Mouse (Mus musculus): ENCODE data around the gene Gm10642.
A peak's percentile ranks its signal among the peaks of the same experiment; 100 is the strongest.

The Gm10642 gene

DNA sequence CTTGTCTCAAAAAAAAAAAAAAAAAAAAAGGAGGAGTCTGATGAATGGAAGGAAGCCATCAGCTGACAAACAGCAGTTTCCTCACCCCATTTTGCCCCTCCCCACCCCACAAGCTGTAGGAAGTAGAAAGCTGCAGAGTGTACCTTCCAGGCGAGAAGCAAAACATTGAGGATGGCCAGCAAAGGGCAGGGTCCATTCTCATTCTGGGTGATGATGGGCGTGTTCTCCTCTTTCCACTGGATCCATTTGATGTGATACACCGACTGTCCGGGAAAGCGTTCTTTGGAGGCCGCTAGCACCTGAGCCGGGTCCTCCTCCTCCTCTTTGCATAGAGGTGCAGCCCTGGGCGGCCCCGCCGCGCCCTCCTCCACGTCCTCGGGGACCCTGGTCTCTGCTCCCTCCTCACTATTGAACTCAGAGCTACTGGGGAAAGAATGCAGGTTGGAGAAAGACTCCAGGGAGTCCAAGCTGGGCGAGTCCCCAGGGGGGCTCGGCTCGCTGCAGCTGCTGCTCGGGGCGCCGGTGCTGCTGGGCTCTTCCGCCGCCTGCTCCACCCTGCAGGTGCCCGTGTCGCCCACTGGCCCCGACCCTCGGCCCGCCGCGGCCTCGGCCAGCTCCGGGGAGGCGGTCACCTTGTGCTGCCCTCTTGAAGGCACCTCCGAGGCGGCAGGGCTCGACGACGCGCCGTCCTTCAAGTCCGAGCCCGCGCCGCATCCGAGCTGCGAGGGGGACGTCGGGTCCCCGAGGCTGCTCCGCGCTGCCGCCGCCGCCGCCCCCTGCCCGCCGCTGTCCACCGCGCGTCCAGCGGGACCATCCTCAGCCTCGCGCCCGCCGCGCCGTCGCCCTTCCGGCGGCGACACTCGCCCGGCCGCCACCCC is at the start of gene Gm10642:
Gene Gm10642 (plus strand): TSS at position 122 of the 878 bp plus-strand sequence.
- peak; percentile 30 for DNase-seq (ENCODE audit: low read depth, low spot score)

DNA sequence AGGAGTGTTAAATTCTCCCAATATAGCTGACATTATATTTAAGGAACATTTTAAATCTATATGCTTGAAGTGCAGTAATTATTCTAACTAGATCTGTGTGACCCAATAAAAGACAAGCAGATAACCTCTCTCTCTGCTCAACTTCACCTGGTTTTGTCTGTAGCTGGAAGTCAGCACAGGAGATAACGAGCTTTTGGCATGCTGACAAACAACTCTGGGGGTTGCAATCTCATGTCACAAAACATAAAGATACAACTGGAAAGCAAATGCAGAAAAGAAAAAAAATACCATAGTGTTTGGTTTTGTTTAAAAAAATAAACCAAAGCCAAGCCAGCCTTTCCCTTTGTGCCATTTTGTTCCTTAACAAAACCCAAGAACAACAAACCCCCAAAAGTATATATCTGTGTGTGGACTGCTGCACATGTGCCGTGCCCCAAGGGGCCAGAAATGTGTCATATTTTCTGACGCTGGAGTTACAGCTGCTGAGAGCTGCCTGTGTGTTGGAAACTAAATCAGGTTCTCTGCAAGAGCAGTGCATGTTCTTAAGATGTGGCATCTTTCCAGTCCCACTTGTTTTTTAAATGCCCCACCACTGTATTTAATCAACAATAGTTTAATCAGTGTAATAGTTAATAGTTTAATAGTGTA is 44.9 kb upstream of the Gm10642 start:
- DNase-seq (ENCODE audit: low read depth, low spot score), result no peak

GRCm38 (mm10) chr9:70629711-70630110 is 26.3 kb upstream of the Gm10642 start:
- DNase-seq (ENCODE audit: low read depth, low spot score), result no peak

GRCm38 (mm10) chr9:70631665-70632064 is 24.4 kb upstream of the Gm10642 start:
- peak; percentile 15 for DNase-seq (ENCODE audit: low read depth, low spot score)

- no peak for DNase-seq (ENCODE audit: low read depth, low spot score)
Observed at GRCm38 (mm10) chr9:70636748-70637147, 19.3 kb upstream of the Gm10642 start.

DNA sequence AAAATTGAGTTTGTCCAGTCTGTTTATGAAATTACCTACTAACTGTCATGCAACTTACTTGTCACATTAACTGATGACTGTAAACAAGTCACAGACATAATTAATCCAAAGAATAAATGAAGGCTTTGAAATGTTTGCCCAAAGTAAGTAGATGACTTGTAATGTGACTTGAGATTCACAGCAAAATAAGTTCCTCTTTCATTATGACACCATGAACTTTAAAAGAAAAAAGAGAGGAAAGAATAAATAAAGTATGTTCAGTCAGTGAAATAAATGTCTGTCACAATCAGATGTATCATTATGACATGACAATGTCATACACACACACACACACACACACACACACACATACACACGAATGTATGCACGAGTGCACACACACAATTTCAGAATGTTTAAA is 5.8 kb upstream of the Gm10642 start:
- no peak for DNase-seq (ENCODE audit: low read depth, low spot score)

- no peak for DNase-seq (ENCODE audit: low read depth, low spot score)
Observed at GRCm38 (mm10) chr9:70650994-70651393, 5.1 kb upstream of the Gm10642 start.

GRCm38 (mm10) chr9:70652221-70652620 is 3.8 kb upstream of the Gm10642 start:
- no peak for DNase-seq (ENCODE audit: low read depth, low spot score)

- no peak for DNase-seq (ENCODE audit: low read depth, low spot score)
Observed at GRCm38 (mm10) chr9:70653875-70654274, 2.2 kb upstream of the Gm10642 start.

DNA sequence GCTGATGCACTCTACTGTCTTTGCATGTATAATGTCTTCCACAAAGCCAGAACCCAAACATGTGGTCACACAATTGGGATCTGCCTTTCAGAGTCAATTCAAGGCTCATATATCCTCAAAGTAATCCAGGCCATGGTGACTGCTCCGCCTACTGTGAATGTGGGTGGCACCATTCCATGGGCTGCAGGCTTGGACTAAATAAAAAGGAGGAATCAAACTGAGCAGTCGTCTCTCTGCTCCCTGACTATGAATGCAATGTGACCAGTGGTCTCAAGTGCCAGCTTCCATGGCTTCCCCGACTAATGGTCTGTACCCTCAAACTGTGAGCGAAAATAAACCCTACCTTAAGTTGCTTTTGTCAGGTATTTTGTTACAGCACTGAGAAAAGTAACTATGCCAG is 1.6 kb upstream of the Gm10642 start:
- DNase-seq (ENCODE audit: low read depth, low spot score), result peak; percentile 11

- DNase-seq (ENCODE audit: low read depth, low spot score), result no peak
Observed at GRCm38 (mm10) chr9:70655764-70656129, 304 bp upstream of the Gm10642 start.

- DNase-seq (ENCODE audit: low read depth, low spot score), result peak; percentile 98
Observed at GRCm38 (mm10) chr9:70657013-70657967, 1.2 kb downstream of the Gm10642 start, which contains the start of gene Mindy2. Gene Mindy2, minus strand, starts transcription at chr9:70657174.

DNA sequence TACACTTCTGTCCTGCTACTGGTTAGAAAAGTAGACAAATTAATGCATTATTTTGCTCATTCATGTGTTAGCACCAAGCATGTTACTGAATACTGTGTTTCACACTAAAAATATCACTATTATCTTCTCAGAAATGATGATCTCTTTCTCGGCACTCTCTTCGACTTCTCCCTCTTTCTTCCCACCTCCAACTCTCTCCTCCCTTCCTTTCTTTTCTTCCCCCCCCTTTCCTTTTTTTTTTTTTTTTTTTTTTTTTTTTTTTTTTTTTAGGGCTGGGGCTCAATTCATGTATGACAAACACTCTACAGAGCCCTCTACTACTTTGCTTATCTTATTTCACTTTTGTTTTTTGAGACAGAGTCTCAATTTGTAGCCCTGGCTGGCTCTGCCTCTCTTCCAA is 2.2 kb downstream of the Gm10642 start:
- DNase-seq (ENCODE audit: low read depth, low spot score), result no peak

DNA sequence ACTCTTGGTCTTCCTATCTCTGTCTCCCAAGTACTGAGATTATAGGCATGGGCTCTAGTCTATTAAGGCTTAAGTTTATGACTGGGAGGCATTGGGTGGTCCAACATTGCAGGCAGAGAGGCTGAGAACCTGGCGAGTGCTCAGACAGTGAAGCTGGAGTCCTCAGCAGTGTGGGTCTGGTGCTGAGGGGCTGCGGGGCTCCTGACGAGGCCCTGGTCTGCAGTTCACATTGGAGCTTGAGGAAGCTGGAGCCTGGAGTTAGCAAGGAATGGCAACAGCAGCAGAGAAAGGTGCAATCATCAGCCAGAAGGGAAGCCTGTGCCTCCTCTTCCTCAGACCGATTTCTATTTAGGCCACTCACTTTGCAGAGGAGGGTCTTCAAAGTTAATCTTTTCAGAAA is 8.8 kb downstream of the Gm10642 start:
- DNase-seq (ENCODE audit: low read depth, low spot score), result no peak

DNA sequence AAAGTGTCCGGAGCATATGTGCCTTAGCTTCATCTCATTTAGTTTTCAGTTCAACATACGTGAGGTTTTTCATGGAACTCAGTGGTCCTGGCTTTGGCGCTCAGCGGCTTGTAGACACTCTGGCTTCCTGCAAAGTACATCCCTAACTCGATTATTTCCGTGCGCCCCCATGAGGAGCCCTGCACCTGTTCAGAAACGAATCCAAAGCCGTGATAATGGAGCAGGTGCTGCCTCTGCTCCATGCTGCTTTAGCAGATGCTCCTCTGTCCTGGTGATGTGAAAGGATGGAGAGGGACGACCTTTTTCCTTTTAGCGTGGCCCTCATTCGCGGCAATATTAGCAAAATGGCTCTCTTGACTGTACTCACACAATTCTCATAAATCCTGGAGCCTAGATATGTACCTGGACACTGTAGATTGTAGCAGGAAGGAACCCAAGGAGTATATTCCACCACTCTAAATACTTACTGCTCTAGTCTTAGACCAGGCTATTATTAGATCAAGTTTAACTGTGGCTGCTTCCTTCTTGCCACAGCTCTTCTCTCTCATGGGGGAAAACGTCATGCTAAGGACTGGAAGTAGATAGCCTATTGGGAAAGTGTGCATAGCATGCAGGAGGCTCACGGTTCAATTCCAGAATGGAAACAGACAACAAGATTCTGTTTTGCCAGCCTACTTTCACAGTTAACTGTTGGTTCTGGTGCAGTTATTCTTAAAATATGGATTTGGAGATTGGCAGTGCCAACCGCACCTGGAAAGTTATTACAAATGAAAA is 9.5 kb downstream of the Gm10642 start:
- no peak for DNase-seq (ENCODE audit: low read depth, low spot score)

DNA sequence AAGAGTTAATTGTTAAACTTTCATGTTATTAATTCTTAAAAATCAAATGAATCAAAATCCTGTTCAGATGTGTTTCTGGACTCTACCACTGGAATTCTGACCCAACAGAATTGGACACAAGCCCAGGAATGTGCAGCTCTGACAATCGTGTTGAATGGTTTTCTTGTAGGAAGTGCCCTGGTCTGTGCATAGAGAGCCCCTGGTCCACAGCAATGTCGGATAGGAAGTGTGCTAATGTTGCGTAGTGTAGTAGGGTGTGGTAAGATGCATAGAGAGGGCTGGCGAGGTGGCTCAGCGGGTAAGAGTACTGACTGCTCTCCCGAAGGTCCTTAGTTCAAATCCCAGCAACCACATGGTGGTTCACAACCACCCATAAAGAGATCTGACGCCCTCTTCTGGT is 10.8 kb downstream of the Gm10642 start:
- no peak for DNase-seq (ENCODE audit: low read depth, low spot score)

GRCm38 (mm10) chr9:70668048-70668447 is 12.0 kb downstream of the Gm10642 start:
- DNase-seq (ENCODE audit: low read depth, low spot score), result no peak

DNA sequence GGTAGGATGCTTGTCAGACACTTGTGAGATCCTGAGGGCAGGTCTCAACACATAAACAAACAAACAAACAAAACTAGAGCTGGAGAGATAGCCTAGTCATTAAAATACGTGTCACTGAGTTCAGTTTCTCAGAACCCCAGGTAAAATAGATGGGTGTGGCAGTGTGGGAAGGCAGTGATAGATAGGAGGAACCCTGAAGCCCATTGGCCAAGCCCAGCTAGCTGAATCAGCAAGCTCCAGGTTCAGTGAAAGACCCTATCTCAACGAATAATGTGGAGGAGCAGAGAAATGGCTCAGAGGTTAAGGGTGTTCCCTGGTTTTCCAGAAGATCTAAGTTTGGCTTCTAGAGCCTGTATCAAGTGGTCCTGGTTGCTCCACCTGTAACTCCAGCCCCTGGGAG is 13.1 kb downstream of the Gm10642 start:
- DNase-seq (ENCODE audit: low read depth, low spot score), result no peak

DNA sequence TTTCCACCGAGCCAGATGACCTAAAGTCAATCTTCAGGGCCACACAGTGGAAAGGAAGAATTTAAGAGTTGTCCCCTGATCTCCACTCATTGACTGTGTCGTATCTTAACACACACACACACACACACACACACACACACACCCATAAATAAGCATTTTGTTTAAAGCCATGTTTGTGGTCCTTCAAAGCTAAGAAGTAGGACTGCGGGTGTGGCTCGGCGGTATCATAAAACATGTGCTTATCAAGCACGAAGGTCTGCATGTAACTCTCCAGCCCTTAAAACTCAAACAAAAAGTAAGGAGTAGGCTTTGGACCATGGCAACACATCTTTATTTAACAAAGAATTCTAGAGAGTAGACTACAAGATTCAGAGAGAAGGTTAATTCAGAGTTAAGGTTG is 14.3 kb downstream of the Gm10642 start:
- no peak for DNase-seq (ENCODE audit: low read depth, low spot score)

- no peak for DNase-seq (ENCODE audit: low read depth, low spot score)
Observed at GRCm38 (mm10) chr9:70671278-70671677, 15.2 kb downstream of the Gm10642 start.
